Mouse (Mus musculus): ENCODE measurements around the gene Atg14. TPM values are rescaled to one million over a fixed set of nuclear protein-coding genes. Genes with fewer than 3 reads are reported as not detected.

Gene Atg14
- total RNA-seq, 1 experiment: 19.8 TPM

DNA sequence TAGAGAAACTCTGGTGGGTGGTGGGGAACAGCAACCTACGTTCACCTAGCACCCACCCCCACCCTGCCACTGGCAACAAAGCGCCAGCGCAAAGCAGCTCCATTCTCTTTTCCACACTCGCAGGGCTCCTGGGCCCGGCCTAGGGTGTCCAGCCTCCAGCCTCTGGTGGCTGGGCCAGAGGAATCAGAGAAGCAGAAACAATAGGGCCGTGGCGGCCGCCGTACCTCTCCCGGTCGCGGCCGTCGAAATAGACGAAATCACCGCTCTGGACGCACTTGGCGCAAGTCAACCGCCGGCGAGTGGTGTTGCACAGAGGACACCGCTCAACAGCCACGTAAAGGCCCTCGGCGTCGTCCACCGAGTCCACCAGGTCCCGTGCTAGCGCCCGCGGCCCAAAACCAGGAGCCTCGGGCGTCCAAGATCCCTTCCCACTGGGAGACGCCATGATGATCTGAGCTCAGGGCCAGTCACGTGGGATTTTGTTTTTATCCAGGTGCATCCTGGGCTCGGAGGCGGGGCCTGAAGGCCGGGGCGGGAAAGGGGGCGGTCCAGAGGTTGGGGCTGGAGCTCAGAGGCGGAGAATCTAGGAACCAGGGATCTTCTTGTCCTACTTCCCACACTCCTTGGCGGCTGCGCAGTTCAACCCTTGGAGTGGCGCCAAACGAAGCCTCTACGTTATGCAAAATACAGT is 2.3 kb downstream of the Atg14 start:
- peak; percentile 98 for DNase-seq (ENCODE audit: low read depth, low spot score)
- in situ Hi-C loops (cut with MboI; ENCODE audit: low sequenced_read_pairs in 2 of 2, unreplicated experiment in 2 of 2): no loop called here
- H3K9ac ChIP-seq (ENCODE audit: insufficient read depth, low read depth, low read length, poor library complexity, severe bottlenecking): peak overlapping the region; percentile 80
- no peak for TF ChIP-seq CHD2 (IDR thresholded peaks at IDR 0.05; ENCODE audit: low read depth, low read length)
- TF ChIP-seq HCFC1 (IDR thresholded peaks at IDR 0.05; ENCODE audit: borderline replicate concordance, insufficient read depth, low read length): peak; percentile 89
- peaks cover 3% of the 10 kb centered on the region; the same call in 1 of the 2 replicates for H3K36me3 ChIP-seq (ENCODE audit: control insufficient read depth, insufficient read depth, low read length, poor library complexity, severe bottlenecking)
- H3K4me1 ChIP-seq (ENCODE audit: control insufficient read depth in 2 of 2, insufficient read depth in 2 of 2, low read length in 2 of 2, poor library complexity in 1 of 2): peaks cover 2 to 11% of the 10 kb centered on the region in 2 experiments; a peak in 1 of 4 replicates
- peak overlapping the region; percentile 75 to 77 for H3K4me3 ChIP-seq (ENCODE audit: insufficient read depth in 1 of 2, low read depth in 1 of 2, low read length in 2 of 2, poor library complexity in 1 of 2, severe bottlenecking in 1 of 2)
- H3K9me3 ChIP-seq (ENCODE audit: control insufficient read depth, insufficient read depth, low read depth, low read length): no peaks in the 10 kb centered on the region
- no peak overlapping the region for H3K27ac ChIP-seq (ENCODE audit: insufficient read depth, low read depth, low read length, poor library complexity, severe bottlenecking)

GRCm38 (mm10) chr14:47563106-47563505 is 7.3 kb downstream of the Atg14 start:
- no peak overlapping the region for H3K4me3 ChIP-seq (ENCODE audit: insufficient read depth in 1 of 2, low read depth in 1 of 2, low read length in 2 of 2, poor library complexity in 1 of 2, severe bottlenecking in 1 of 2)
- in situ Hi-C loops (cut with MboI; ENCODE audit: low sequenced_read_pairs in 2 of 2, unreplicated experiment in 2 of 2): no loop called here
- H3K36me3 ChIP-seq (ENCODE audit: control insufficient read depth, insufficient read depth, low read length, poor library complexity, severe bottlenecking): peaks cover 5% of the 10 kb centered on the region; the same call in 1 of the 2 replicates
- TF ChIP-seq MAFK (IDR thresholded peaks at IDR 0.05; ENCODE audit: insufficient read depth, low read depth, low read length): no peak
- no peak for TF ChIP-seq CHD2 (IDR thresholded peaks at IDR 0.05; ENCODE audit: low read depth, low read length)
- TF ChIP-seq HCFC1 (IDR thresholded peaks at IDR 0.05; ENCODE audit: borderline replicate concordance, insufficient read depth, low read length): no peak
- no peak for TF ChIP-seq ZC3H11A (IDR thresholded peaks at IDR 0.05; ENCODE audit: borderline replicate concordance, low read depth, low read length)
- TF ChIP-seq ZNF384 (IDR thresholded peaks at IDR 0.05; ENCODE audit: low read depth, low read length): no peak
- 0 out of 4 replicates have a peak, but pooled peaks cover 0 to 6% of the 10 kb centered on the region in 2 experiments for H3K4me1 ChIP-seq (ENCODE audit: control insufficient read depth in 2 of 2, insufficient read depth in 2 of 2, low read length in 2 of 2, poor library complexity in 1 of 2)
- no peak for DNase-seq (ENCODE audit: low read depth, low spot score)
- no peaks in the 10 kb centered on the region for H3K9me3 ChIP-seq (ENCODE audit: control insufficient read depth, insufficient read depth, low read depth, low read length)
- H3K9ac ChIP-seq (ENCODE audit: insufficient read depth, low read depth, low read length, poor library complexity, severe bottlenecking): no peak overlapping the region
- no peak overlapping the region for H3K27ac ChIP-seq (ENCODE audit: insufficient read depth, low read depth, low read length, poor library complexity, severe bottlenecking)

GRCm38 (mm10) chr14:47562530-47562929 is 7.9 kb downstream of the Atg14 start:
- no peak overlapping the region for H3K4me3 ChIP-seq (ENCODE audit: insufficient read depth in 1 of 2, low read depth in 1 of 2, low read length in 2 of 2, poor library complexity in 1 of 2, severe bottlenecking in 1 of 2)
- H3K9me3 ChIP-seq (ENCODE audit: control insufficient read depth, insufficient read depth, low read depth, low read length): no peaks in the 10 kb centered on the region
- no peak overlapping the region for H3K27ac ChIP-seq (ENCODE audit: insufficient read depth, low read depth, low read length, poor library complexity, severe bottlenecking)
- peaks cover 5% of the 10 kb centered on the region for H3K36me3 ChIP-seq (ENCODE audit: control insufficient read depth, insufficient read depth, low read length, poor library complexity, severe bottlenecking)
- TF ChIP-seq ZC3H11A (IDR thresholded peaks at IDR 0.05; ENCODE audit: borderline replicate concordance, low read depth, low read length) (no peak), CHD2 (IDR thresholded peaks at IDR 0.05; ENCODE audit: low read depth, low read length) (no peak), HCFC1 (IDR thresholded peaks at IDR 0.05; ENCODE audit: borderline replicate concordance, insufficient read depth, low read length) (no peak), ZNF384 (IDR thresholded peaks at IDR 0.05; ENCODE audit: low read depth, low read length) (no peak), MAFK (IDR thresholded peaks at IDR 0.05; ENCODE audit: insufficient read depth, low read depth, low read length) (no peak)
- no peak for DNase-seq (ENCODE audit: low read depth, low spot score)
- in situ Hi-C loops (cut with MboI; ENCODE audit: low sequenced_read_pairs in 2 of 2, unreplicated experiment in 2 of 2): no loop called here
- 0 out of 4 replicates have a peak, but pooled peaks cover 0 to 6% of the 10 kb centered on the region in 2 experiments for H3K4me1 ChIP-seq (ENCODE audit: control insufficient read depth in 2 of 2, insufficient read depth in 2 of 2, low read length in 2 of 2, poor library complexity in 1 of 2)
- no peak overlapping the region for H3K9ac ChIP-seq (ENCODE audit: insufficient read depth, low read depth, low read length, poor library complexity, severe bottlenecking)

DNA sequence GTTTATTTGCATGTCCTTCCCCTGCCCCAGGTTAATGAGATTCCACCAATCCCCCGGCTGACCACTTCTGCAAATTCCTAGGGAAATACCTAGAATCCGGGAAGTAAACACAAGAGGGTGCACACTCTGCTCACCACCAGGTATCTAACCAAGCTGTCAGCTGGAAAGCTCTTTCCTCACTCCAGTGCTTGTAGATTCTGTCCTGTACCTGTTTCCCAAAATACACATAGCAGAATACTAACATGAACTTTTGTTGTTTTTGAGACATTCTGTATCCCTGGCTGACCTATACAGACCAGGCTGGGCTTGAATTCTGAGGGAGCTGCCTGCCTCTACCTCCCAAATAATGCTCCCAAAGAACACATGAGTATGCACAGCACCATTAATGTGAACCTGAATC is 9.7 kb downstream of the Atg14 start:
- no peak overlapping the region for H3K4me3 ChIP-seq (ENCODE audit: insufficient read depth in 1 of 2, low read depth in 1 of 2, low read length in 2 of 2, poor library complexity in 1 of 2, severe bottlenecking in 1 of 2)
- TF ChIP-seq CHD2 (IDR thresholded peaks at IDR 0.05; ENCODE audit: low read depth, low read length): no peak
- no peak for TF ChIP-seq HCFC1 (IDR thresholded peaks at IDR 0.05; ENCODE audit: borderline replicate concordance, insufficient read depth, low read length)
- no peak for TF ChIP-seq ZC3H11A (IDR thresholded peaks at IDR 0.05; ENCODE audit: borderline replicate concordance, low read depth, low read length)
- TF ChIP-seq ZNF384 (IDR thresholded peaks at IDR 0.05; ENCODE audit: low read depth, low read length): no peak
- H3K9me3 ChIP-seq (ENCODE audit: control insufficient read depth, insufficient read depth, low read depth, low read length): no peaks in the 10 kb centered on the region
- no peak overlapping the region for H3K27ac ChIP-seq (ENCODE audit: insufficient read depth, low read depth, low read length, poor library complexity, severe bottlenecking)
- H3K9ac ChIP-seq (ENCODE audit: insufficient read depth, low read depth, low read length, poor library complexity, severe bottlenecking): no peak overlapping the region
- no peak for DNase-seq (ENCODE audit: low read depth, low spot score)
- in situ Hi-C loops (cut with MboI; ENCODE audit: low sequenced_read_pairs in 2 of 2, unreplicated experiment in 2 of 2): no loop called here
- H3K36me3 ChIP-seq (ENCODE audit: control insufficient read depth, insufficient read depth, low read length, poor library complexity, severe bottlenecking): peaks cover 7% of the 10 kb centered on the region
- no peaks in the 10 kb centered on the region for H3K4me1 ChIP-seq (ENCODE audit: control insufficient read depth in 2 of 2, insufficient read depth in 2 of 2, low read length in 2 of 2, poor library complexity in 1 of 2)

All from ES-E14 (cell line).